Mouse (Mus musculus) left cerebral cortex, adult 11 months (tissue): Measurements from ENCODE around the gene Stub1.

ENCODE experiments used
- DNase-seq: peaks from one replicate; pipeline ENCODE4 v3.0.0; 2022; ENCODE audit warnings: low spot score

Stub1 gene

GRCm38 (mm10) chr17:25786781-25787504 is 46.3 kb downstream of the Stub1 start:
- no peak for DNase-seq

DNA sequence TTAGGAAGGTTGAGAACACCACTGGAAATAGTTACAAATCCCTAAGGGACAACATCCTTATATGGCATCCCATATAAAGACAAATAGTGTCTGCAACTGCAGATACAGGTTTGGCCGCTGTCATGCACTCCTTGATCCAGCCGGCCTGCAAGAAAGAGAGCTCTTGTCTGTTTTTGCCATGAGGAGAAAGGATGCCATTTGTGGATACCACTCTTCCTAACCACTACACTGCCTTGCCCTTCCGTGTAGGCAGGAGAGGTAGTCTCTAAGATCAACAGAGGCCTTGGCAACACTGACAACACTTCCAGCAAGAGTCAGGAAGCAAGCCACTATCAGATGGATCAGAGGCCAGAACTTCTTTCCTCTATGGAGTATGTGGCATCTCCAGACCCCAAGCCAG is 46.9 kb downstream of the Stub1 start, which contains the start of gene Ccdc78:
Ccdc78 (plus strand) TSS at position 301 of the 400 bp plus-strand sequence.
- DNase-seq, result no peak

GRCm38 (mm10) chr17:25785281-25785745 is 47.9 kb downstream of the Stub1 start, which contains the start of gene Haghl:
Gene Haghl, minus strand, starts transcription at chr17:25785673.
- DNase-seq, result peak; percentile 94

DNA sequence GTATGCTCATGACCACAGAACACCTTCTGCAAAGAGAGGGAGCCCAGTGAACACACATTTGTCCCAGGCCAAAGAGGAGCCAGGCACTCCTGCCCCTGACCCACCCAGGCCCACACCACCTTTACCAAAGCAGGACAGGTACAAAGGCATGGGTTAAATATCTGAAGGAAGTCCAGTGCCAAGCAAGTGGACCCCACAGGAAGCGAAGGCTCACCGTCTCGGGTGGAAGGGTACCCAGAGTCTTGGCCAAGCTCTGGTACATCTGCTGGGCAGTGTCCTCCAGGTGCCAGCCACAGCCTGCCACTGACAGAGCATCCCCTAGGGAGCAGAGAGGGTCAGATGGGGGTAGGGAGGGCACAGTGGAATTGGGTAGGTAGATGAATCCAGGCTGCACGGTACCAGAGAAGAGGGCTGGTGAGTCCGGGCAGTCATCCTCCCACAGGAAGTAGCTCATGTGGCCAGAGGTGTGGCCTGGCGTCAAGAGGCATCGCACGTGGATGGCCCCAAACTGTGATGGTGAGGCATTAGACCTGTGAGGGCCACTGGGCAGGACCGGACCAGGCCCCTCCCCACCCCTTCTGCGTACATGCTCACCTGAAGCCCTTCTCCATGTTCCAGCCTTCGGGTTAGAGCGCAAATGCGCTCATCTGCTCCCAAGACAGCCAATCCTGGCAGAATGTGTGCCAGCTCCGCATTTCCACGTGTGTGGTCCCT is 49.2 kb downstream of the Stub1 start:
- DNase-seq, result no peak

DNA sequence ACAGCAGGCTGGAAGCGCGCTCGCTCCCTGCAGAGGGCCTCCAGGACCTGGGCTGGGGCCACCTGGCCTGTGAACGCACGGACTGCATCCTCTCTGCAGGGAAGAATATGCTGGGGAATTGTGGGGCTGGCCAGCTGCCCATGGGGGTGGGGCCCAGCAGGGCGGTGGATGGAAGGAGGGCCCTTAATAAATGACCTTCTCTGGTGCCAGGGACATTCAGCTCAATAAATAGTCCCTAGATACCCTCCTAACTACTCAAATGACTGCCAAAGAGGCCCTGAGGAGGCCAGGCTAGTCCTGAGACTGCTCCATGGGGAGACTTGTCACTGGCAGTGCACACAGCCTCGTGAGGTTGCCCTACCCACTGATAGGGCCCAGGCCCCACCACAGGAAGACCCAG is 50.1 kb downstream of the Stub1 start:
- no peak for DNase-seq

- no peak for DNase-seq
Measured at GRCm38 (mm10) chr17:25781339-25781738, 51.9 kb downstream of the Stub1 start.
